Mouse (Mus musculus) heart, postnatal 0 days (tissue): ENCODE data around the gene Zfp853. TPM values are rescaled to one million over a fixed set of nuclear protein-coding genes. Genes with fewer than 3 reads are reported as not detected.

Source experiments
- ATAC-seq: fragments of 200-750 bp; cut with Nextera tagmentation; 2 replicates; pipeline ENCODE4 v1.8.0; 2017; ENCODE audit warnings: low read depth, moderate number of reproducible peaks, moderate library complexity; ENCODE audit not compliant: insufficient read depth
- DNase-seq: peaks from one replicate; pipeline ENCODE4 v3.0.0-alpha.2; 2016; ENCODE audit warnings: low spot score
- H3K27ac ChIP-seq: fragments of 300-500 bp; sonication (generic); 2 replicates; pipeline ENCODE4 v1.5.1; 2014; ENCODE audit warnings: low read depth, mild to moderate bottlenecking
- H3K27me3 ChIP-seq: fragments of 300-500 bp; sonication (generic); 2 replicates; pipeline ENCODE4 v1.6.1; 2014; ENCODE audit warnings: low read length, mixed read lengths; ENCODE audit not compliant: control insufficient read depth, insufficient read depth
- H3K36me3 ChIP-seq: fragments of 300-500 bp; sonication (generic); replicated peaks from 2 replicates; pipeline ENCODE4 v1.6.1; 2014; ENCODE audit warnings: low read length, mixed read lengths; ENCODE audit not compliant: control insufficient read depth, insufficient read depth
- H3K4me1 ChIP-seq: fragments of 300-500 bp; sonication (generic); 2 replicates; pipeline ENCODE4 v1.6.1; 2014; ENCODE audit warnings: antibody characterized with exemption; ENCODE audit not compliant: control insufficient read depth, insufficient read depth
- H3K4me2 ChIP-seq: fragments of 300-500 bp; sonication (generic); 2 replicates; pipeline ENCODE4 v1.6.1; 2014; ENCODE audit warnings: low read depth, mild to moderate bottlenecking, low read length, moderate library complexity
- H3K4me3 ChIP-seq: fragments of 300-500 bp; sonication (generic); 2 replicates; pipeline ENCODE4 v1.5.1; 2014; ENCODE audit warnings: low read depth, low read length
- H3K9ac ChIP-seq: fragments of 300-500 bp; sonication (generic); replicated peaks from 2 replicates; pipeline ENCODE4 v1.6.1; 2014; ENCODE audit warnings: low read depth, low read length, mixed read lengths
- H3K9me3 ChIP-seq: fragments of 300-500 bp; sonication (generic); replicated peaks from 2 replicates; pipeline ENCODE4 v1.6.1; 2016; ENCODE audit warnings: low read length; ENCODE audit not compliant: control insufficient read depth
- CTCF ChIP-seq: IDR thresholded peaks from 2 replicates; pipeline ENCODE4 v1.5.1; 2016; ENCODE audit warnings: antibody characterized with exemption, control low read depth, low read depth
- EP300 ChIP-seq: IDR thresholded peaks from 2 replicates; pipeline ENCODE4 v1.6.1; 2016; ENCODE audit warnings: antibody characterized with exemption, low read depth
- WGBS: fragments of 180-500 bp; shearing (Covaris S2); extraction: QIAGEN DNeasy Blood & Tissue Kit; methylation state at CpG from one replicate; pipeline ENCODE4 v1.1.7; 2014; 5-methylcytosine and 5-hydroxymethylcytosine counted together
- polyA plus RNA-seq: library from polyadenylated mRNA; unstranded; fragments of >200 nt; fragmentation: Nextera tagmentation; extraction: Ambion mirVana; gene quantifications from 2 replicates; pipeline ENCODE4 v1.2.1, GENCODE M21; 2015
- total RNA-seq: library from RNA; depleted of rRNA; stranded (reverse); fragments of >200 nt; gene quantifications from 2 replicates; pipeline ENCODE4 v1.2.3, GENCODE M21; 2014; ENCODE audit warnings: low replicate concordance

Zfp853 gene
- total and polyA plus RNA-seq, 2 experiments from 2014 or later = 0.04 TPM; not detected in 1

GRCm38 (mm10) chr5:143328690-143329495, 35.5 kb upstream of the Zfp853 start, which contains the start of gene Zdhhc4:
TSS of gene Zdhhc4 (minus strand) at chr5:143329256.
- H3K36me3 ChIP-seq = peaks cover 26% of the 10 kb centered on the region
- WGBS = under 1% methylated on average over 49 of the region's 57 CpGs
- ATAC-seq (peak; percentile 81), DNase-seq (peak; percentile 79)
- H3K27ac ChIP-seq = peak within 1 kb of the TSS; percentile 83
- peaks cover 15% of the 10 kb centered on the region for H3K4me1 ChIP-seq
- peak within 1 kb of the TSS; percentile 86 for H3K9ac ChIP-seq
- no peaks in the 10 kb centered on the region for H3K27me3 ChIP-seq
- H3K4me3 ChIP-seq = peak within 1 kb of the TSS; percentile 95
- H3K4me2 ChIP-seq = peak within 1 kb of the TSS; percentile 94
- no peak for TF ChIP-seq EP300
- TF ChIP-seq CTCF = no peak
- no peaks in the 10 kb centered on the region for H3K9me3 ChIP-seq

GRCm38 (mm10) chr5:143317288-143317610, 23.8 kb upstream of the Zfp853 start:
- peaks cover 10% of the 10 kb centered on the region for H3K4me1 ChIP-seq
- H3K27ac ChIP-seq = no peak overlapping the region
- no peaks in the 10 kb centered on the region for H3K9me3 ChIP-seq
- ATAC-seq (no peak), DNase-seq (no peak)
- H3K9ac ChIP-seq = no peak overlapping the region
- TF ChIP-seq CTCF = no peak
- TF ChIP-seq EP300 = no peak
- H3K27me3 ChIP-seq = no peaks in the 10 kb centered on the region
- H3K4me2 ChIP-seq = no peak overlapping the region
- H3K36me3 ChIP-seq = peaks cover 61% of the 10 kb centered on the region
- H3K4me3 ChIP-seq = no peak overlapping the region
- 77% methylated on average over 8 of the region's 8 CpGs for WGBS

- Histone ChIP-seq H3K27ac (no peak overlapping the region), H3K9ac (no peak overlapping the region), H3K27me3 (no peaks in the 10 kb centered on the region), H3K4me2 (no peak overlapping the region), H3K4me1 (peaks cover 10% of the 10 kb centered on the region), H3K9me3 (no peaks in the 10 kb centered on the region), H3K4me3 (no peak overlapping the region), H3K36me3 (peaks cover 57% of the 10 kb centered on the region)
- WGBS = 88% methylated on average over 5 of the region's 5 CpGs
- no peak for ATAC-seq
- TF ChIP-seq EP300 (no peak), CTCF (no peak)
- no peak for DNase-seq
Measured at GRCm38 (mm10) chr5:143316605-143317287, 23.3 kb upstream of the Zfp853 start.

GRCm38 (mm10) chr5:143315514-143315888, 22.1 kb upstream of the Zfp853 start:
- 0 out of 2 replicates have a peak, but pooled peaks have one; percentile 5 for ATAC-seq
- no peak overlapping the region for H3K27ac ChIP-seq

GRCm38 (mm10) chr5:143314730-143315513, 21.5 kb upstream of the Zfp853 start, which contains the start of gene E130309D02Rik:
TSS of gene E130309D02Rik (minus strand) at chr5:143315360.
- under 1% methylated on average over 87 of the region's 101 CpGs for WGBS
- Histone ChIP-seq H3K9ac (peak within 1 kb of the TSS; percentile 81), H3K9me3 (no peaks in the 10 kb centered on the region), H3K27ac (peak within 1 kb of the TSS; percentile 89), H3K36me3 (peaks cover 56% of the 10 kb centered on the region), H3K4me1 (peaks cover 10% of the 10 kb centered on the region), H3K27me3 (no peaks in the 10 kb centered on the region), H3K4me3 (peak within 1 kb of the TSS; percentile 83), H3K4me2 (peak within 1 kb of the TSS; percentile 93)
- TF ChIP-seq CTCF = peak; percentile 70
- no peak for TF ChIP-seq EP300
- peak; percentile 84 for ATAC-seq
- peak; percentile 66 for DNase-seq

More at GRCm38 (mm10) chr5:143315514-143315888, 22.1 kb upstream of the Zfp853 start:
- H3K27me3 ChIP-seq = no peaks in the 10 kb centered on the region
- H3K9ac ChIP-seq = no peak overlapping the region
- peak overlapping the region; percentile 83 for H3K4me3 ChIP-seq
- H3K4me2 ChIP-seq = peak overlapping the region; percentile 93
- peaks cover 56% of the 10 kb centered on the region for H3K36me3 ChIP-seq
- no peak for DNase-seq
- 18% methylated on average over 8 of the region's 8 CpGs for WGBS
- H3K9me3 ChIP-seq = no peaks in the 10 kb centered on the region
- H3K4me1 ChIP-seq = peaks cover 10% of the 10 kb centered on the region
- TF ChIP-seq EP300 = no peak
- TF ChIP-seq CTCF = no peak
